Mouse (Mus musculus) midbrain, embryonic 15.5 days (tissue): Measurements from ENCODE around the gene Asap2. TPM values are rescaled to one million over a fixed set of nuclear protein-coding genes. Genes with fewer than 3 reads are reported as not detected.
A peak's percentile ranks its signal among the peaks of the same experiment; 100 is the strongest.
"Not testable (repeated sequence)": the region's sequence is repeated elsewhere in the genome, so short reads cannot be mapped to it uniquely, and the experiment has no call there.

Experiments
- ATAC-seq: fragments of 200-750 bp; cut with Nextera tagmentation; replicated peaks from 2 replicates; pipeline ENCODE4 v1.8.0; 2017; ENCODE audit warnings: moderate TSS enrichment
- H3K27ac ChIP-seq: fragments of 300-500 bp; sonication (generic); 2 replicates; pipeline ENCODE4 v1.5.1; 2015; ENCODE audit warnings: mild to moderate bottlenecking, inconsistent platforms
- H3K27me3 ChIP-seq: fragments of 300-500 bp; sonication (generic); replicated peaks from 2 replicates; pipeline ENCODE4 v1.6.1; 2015; ENCODE audit warnings: inconsistent platforms
- H3K36me3 ChIP-seq: fragments of 300-500 bp; sonication (generic); replicated peaks from 2 replicates; pipeline ENCODE4 v1.6.1; 2015; ENCODE audit warnings: inconsistent platforms
- H3K4me1 ChIP-seq: fragments of 300-500 bp; sonication (generic); 2 replicates; pipeline ENCODE4 v1.6.1; 2015; ENCODE audit warnings: inconsistent platforms
- H3K4me2 ChIP-seq: fragments of 300-500 bp; sonication (generic); 2 replicates; pipeline ENCODE4 v1.6.1; 2015; ENCODE audit warnings: inconsistent platforms, mild to moderate bottlenecking, moderate library complexity
- H3K4me3 ChIP-seq: fragments of 300-500 bp; sonication (generic); 2 replicates; pipeline ENCODE4 v1.5.1; 2015; ENCODE audit warnings: mild to moderate bottlenecking, inconsistent platforms
- H3K9ac ChIP-seq: fragments of 300-500 bp; sonication (generic); 2 replicates; pipeline ENCODE4 v1.6.1; 2015; ENCODE audit warnings: mild to moderate bottlenecking, inconsistent platforms
- H3K9me3 ChIP-seq: fragments of 300-500 bp; sonication (generic); 2 replicates; pipeline ENCODE4 v1.6.1; 2016; ENCODE audit warnings: inconsistent platforms
- WGBS: fragments of 180-500 bp; shearing (Covaris S2); methylation state at CpG from one replicate; pipeline ENCODE4 v1.1.7; 2015; ENCODE audit warnings: mixed read lengths; 5-methylcytosine and 5-hydroxymethylcytosine counted together
- polyA plus RNA-seq: library from polyadenylated mRNA; unstranded; fragments of >200 nt; fragmentation: Nextera tagmentation; extraction: Ambion mirVana; gene quantifications from 2 replicates; pipeline ENCODE4 v1.2.1, GENCODE M21; 2015

Gene Asap2
- polyA plus RNA-seq = 11.7 and 13.9 TPM in 2 replicates

DNA sequence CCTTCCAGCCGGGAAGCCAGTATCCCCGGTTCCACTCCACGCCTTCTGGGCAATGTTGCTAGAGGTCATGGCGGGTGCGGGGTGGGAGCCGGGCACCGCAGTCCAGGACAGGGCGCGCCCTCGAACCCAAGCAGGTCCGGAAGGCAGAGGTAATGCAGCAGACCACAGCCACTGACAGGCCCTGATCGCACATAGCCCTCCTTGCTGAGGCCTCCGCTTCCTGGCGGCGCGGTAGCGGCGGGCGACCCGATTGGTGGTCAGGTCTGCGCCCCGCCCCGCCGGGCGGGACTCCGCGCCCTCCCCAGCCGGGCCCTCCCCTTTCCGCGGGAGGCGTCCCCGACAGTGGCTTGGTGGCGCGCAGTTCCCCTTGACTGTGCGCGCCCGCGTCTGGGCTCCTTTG is at the start of gene Asap2:
Gene Asap2 (plus strand): TSS at position 328 of the 400 bp plus-strand sequence.
- peak within 1 kb of the TSS; percentile 52 for H3K4me3 ChIP-seq
- H3K4me1 ChIP-seq, H3K36me3 ChIP-seq, H3K27me3 ChIP-seq, H3K9me3 ChIP-seq, ATAC-seq: not testable (repeated sequence)
- peak within 1 kb of the TSS; percentile 45 for H3K4me2 ChIP-seq
- H3K9ac ChIP-seq = peak within 1 kb of the TSS; percentile 64
- WGBS = 0% methylated on average over 29 of the region's 38 CpGs
- H3K27ac ChIP-seq = peak within 1 kb of the TSS; percentile 74

DNA sequence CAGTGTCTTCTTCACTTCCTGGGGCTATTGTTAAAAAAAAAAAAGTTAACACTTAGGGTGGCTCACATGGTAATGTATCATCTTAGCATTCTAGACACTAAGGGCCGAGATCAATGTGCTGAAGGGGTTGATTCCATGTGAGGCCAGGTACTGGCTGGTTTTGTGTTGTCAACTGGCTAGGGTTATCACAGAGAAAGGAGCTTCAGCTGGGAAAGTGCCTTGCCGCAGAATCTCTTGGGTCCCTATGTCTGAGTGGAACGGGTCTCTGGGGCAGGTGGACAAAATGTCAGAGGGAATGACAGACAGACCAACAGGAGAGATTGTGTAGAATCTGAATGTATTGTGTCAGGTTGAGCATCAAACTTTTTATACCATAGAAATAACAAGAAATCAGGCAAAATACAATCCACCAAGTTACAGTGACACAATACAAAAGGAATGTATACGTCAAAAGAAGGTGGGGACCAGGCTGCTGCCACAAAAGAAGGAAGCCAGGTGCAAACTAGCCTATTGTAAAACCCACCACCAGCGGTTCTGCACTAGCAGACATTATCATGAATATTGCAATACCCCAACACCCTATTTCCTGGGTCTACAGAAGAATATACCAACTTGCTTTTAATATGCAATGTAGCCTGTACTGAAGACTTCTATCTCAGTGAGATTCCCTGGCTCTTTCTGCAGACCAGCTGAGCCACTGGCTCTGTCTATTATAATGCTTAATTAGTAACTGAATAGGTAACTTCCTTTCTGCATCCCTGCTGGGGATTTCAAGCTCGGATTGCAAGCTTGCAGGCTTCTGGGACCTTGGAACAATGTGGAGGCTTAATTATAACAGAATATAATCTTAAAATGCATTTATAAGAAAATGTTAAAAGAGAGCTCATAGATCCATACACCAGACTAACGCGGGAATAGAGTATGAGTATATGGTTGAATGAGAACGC is 42.9 kb upstream of the Asap2 start:
- H3K4me2 ChIP-seq, H3K27me3 ChIP-seq, H3K9me3 ChIP-seq, ATAC-seq, H3K4me1 ChIP-seq, H3K9ac ChIP-seq, H3K4me3 ChIP-seq, H3K36me3 ChIP-seq, H3K27ac ChIP-seq: not testable (repeated sequence)
- 67% methylated on average over 9 of the region's 9 CpGs for WGBS

DNA sequence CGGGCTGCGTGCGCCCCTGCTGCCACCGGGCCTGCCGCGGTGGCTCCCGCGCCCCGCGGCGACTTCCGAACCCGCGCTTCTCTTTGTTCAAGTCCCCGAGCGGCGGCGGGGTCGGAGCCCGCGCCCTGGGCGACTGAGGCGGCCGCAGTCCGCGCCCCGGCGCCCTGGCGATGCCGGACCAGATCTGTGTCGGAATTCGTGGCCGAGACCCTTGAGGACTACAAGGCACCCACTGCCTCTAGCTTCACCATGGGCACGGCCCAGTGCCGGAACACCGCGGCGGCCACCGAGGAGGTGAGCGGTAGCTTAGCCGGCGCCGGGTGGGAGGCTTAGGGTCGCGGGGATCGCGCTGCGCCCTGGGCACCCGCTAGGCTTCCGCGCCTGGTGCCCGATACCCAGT is 320 bp downstream of the Asap2 start:
- Histone ChIP-seq H3K4me3 (peak overlapping the region; percentile 52), H3K4me2 (peak overlapping the region; percentile 45), H3K9ac (peak overlapping the region; percentile 64), H3K27ac (peak overlapping the region; percentile 74)
- not testable (repeated sequence) for H3K4me1 ChIP-seq, H3K36me3 ChIP-seq, ATAC-seq, H3K9me3 ChIP-seq, H3K27me3 ChIP-seq
- 0% methylated on average over 50 of the region's 52 CpGs for WGBS

DNA sequence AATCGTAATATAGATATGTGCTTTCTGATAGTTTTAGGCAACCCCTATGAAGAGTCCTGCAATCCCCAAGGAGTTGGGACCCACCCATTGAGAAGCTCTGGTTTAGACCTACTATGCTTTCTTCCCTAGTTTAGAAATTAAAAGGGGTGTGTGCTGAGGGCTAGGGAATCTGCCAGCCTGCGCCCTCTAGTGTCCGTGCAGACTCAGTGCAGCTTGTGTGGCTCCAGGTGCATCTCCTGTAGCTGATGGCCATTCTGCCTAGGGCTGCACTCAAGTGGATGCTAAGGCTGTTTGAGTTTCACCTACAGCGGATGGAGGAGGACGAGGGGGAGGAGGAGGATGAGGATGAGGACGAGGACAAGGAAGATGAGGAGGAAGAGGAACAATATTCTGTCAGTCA is 40.6 kb downstream of the Asap2 start:
- not testable (repeated sequence) for H3K27ac ChIP-seq, H3K36me3 ChIP-seq, H3K9me3 ChIP-seq, H3K4me1 ChIP-seq, H3K4me2 ChIP-seq, ATAC-seq, H3K4me3 ChIP-seq, H3K9ac ChIP-seq, H3K27me3 ChIP-seq
- WGBS = 50% methylated on average over 6 of the region's 6 CpGs

DNA sequence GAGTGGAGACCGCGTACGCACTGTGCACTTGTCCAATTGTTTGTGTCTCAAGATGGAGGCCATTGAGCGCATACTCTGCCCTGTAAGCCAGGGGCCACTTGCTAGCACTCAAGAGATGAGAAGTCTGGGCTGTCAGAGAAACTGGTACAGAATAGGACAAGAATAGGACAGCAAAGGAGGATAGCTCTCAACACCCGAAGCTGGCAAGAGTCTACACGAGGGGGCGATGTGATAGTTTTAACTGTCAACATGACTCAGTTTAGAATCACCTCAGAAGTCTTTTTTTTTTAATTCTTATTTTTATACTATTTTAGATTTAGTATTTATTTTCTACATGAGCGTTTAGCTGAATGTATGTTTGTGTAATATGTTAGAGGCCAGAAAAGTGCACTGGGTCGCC is 56.5 kb downstream of the Asap2 start:
- not testable (repeated sequence) for H3K9ac ChIP-seq, H3K4me2 ChIP-seq

DNA sequence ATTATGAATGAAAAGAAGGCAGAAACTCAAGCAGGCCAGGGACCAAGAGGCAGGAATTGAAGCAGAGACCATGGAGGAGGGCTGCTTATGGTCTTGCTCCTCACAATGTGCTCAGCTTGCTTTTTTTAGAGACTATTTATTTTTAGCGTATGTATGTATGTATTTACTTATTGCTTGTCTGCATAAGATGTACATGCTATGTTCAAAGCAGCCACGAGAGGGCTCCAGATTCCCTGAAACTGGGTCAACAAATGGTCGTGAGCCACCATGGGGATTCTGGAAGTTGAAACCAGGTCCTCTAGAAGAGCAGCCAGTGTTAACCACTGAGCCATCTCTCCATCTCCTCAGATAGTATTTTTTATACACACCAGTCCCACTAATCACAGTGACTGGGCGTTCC is 85.5 kb downstream of the Asap2 start:
- H3K27ac ChIP-seq, H3K9ac ChIP-seq, H3K4me3 ChIP-seq, H3K27me3 ChIP-seq, H3K36me3 ChIP-seq, H3K4me2 ChIP-seq, H3K9me3 ChIP-seq, H3K4me1 ChIP-seq, ATAC-seq: not testable (repeated sequence)
- WGBS = 41% methylated on average over 4 of the region's 4 CpGs

More for the DNA sequence above, 56.5 kb downstream of the Asap2 start:
- H3K27me3 ChIP-seq, H3K9me3 ChIP-seq, H3K4me1 ChIP-seq, H3K4me3 ChIP-seq, H3K36me3 ChIP-seq, ATAC-seq, H3K27ac ChIP-seq: not testable (repeated sequence)
- 97% methylated on average over 9 of the region's 9 CpGs for WGBS

DNA sequence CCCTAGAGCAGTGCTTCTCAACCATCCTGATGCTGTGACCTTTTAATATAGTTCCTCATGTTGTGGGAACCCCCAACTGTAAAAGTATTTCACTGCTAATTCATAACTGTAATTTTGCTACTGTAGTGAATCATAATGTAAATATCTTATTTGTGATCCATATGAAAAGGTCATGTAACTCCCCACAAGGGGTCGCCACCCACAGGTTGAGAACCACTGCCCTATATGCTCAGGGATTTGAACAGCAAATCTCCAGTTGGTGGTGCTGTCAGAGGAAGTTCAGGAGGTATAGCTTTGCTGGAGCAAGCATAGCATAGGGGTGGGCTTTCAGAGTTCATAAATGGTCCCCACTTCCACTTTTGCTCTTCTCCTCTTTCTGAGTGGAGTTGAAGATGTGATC is 99.9 kb downstream of the Asap2 start:
- H3K27ac ChIP-seq, H3K4me3 ChIP-seq, H3K4me2 ChIP-seq, H3K27me3 ChIP-seq, ATAC-seq, H3K9me3 ChIP-seq, H3K4me1 ChIP-seq, H3K36me3 ChIP-seq, H3K9ac ChIP-seq: not testable (repeated sequence)
- 3% methylated on average over 1 of the region's 1 CpGs for WGBS

DNA sequence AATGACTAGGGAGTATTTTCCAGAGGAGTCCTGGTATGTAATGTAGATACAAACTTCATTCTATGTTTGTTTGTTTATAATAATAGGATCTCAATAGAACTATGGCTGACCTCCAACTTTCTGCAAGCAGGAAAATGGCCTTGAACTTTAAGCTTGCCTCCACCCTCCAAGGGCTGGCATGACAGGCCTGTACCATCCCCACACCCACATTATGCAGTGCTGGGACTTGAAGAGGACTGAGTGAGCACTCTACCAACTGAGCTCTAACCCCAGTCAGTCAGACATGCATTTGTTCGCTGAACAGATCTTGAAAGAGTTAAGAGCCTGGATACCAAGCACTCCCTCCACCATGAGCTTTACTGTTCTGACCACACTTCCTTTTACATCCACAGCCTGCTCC is 102.2 kb downstream of the Asap2 start:
- not testable (repeated sequence) for H3K4me1 ChIP-seq, ATAC-seq, H3K4me3 ChIP-seq, H3K27me3 ChIP-seq, H3K27ac ChIP-seq, H3K4me2 ChIP-seq, H3K9ac ChIP-seq, H3K36me3 ChIP-seq, H3K9me3 ChIP-seq
- WGBS = 89% methylated on average over 1 of the region's 1 CpGs

DNA sequence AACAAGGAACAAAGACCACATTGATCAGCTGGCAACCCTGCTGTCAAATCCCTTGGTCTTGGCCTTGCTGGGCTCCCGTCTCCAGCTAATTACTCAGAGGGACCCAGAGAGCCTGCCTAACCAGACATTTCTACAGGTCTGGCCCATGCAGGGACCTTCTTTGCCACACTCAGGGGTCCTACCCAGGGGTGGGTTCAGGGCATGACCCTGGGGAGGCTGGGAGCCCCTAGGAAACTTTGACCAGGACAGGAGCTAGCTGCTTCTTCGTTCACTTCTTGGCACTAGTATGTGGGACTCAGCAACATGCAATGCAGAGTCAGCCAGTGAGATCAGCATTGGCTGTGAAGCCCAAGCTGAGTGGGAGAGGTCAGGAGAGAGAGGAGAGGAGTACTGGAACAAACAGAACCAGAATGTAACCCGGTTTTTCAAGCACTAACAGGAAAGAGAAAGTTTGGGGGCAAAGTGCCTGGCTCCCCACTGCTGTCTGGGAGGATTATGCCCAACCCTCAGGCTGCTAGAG is 107.6 kb downstream of the Asap2 start:
- ATAC-seq, H3K4me1 ChIP-seq, H3K27ac ChIP-seq, H3K4me3 ChIP-seq, H3K36me3 ChIP-seq, H3K9me3 ChIP-seq, H3K4me2 ChIP-seq, H3K9ac ChIP-seq, H3K27me3 ChIP-seq: not testable (repeated sequence)
- 50% methylated on average over 3 of the region's 3 CpGs for WGBS

DNA sequence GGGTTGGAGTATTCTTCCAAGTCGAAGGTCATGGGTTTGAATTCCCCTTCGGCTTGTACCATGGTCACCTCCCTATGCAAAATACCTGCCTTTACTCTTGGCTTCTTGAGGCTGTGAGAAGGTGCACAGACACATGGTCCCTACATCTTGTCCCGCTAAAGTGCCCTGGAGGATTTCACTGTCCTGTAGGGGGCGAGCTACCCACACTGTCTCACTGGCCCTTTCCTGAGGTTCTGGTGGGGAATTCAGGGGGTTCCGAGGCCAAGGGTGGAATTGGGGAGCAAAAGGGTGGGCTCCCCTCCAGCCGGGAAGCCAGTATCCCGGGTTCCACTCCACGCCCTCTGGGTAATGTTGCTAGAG is 120.8 kb downstream of the Asap2 start:
- H3K4me1 ChIP-seq, H3K36me3 ChIP-seq, H3K27me3 ChIP-seq, H3K9me3 ChIP-seq: not testable (repeated sequence)
- H3K9ac ChIP-seq = peak overlapping the region; percentile 82
- H3K4me2 ChIP-seq = peak overlapping the region; percentile 77
- peak overlapping the region; percentile 92 for H3K27ac ChIP-seq
- peak overlapping the region; percentile 95 for H3K4me3 ChIP-seq
- peak; percentile 85 for ATAC-seq
- WGBS = 2% methylated on average over 8 of the region's 8 CpGs

DNA sequence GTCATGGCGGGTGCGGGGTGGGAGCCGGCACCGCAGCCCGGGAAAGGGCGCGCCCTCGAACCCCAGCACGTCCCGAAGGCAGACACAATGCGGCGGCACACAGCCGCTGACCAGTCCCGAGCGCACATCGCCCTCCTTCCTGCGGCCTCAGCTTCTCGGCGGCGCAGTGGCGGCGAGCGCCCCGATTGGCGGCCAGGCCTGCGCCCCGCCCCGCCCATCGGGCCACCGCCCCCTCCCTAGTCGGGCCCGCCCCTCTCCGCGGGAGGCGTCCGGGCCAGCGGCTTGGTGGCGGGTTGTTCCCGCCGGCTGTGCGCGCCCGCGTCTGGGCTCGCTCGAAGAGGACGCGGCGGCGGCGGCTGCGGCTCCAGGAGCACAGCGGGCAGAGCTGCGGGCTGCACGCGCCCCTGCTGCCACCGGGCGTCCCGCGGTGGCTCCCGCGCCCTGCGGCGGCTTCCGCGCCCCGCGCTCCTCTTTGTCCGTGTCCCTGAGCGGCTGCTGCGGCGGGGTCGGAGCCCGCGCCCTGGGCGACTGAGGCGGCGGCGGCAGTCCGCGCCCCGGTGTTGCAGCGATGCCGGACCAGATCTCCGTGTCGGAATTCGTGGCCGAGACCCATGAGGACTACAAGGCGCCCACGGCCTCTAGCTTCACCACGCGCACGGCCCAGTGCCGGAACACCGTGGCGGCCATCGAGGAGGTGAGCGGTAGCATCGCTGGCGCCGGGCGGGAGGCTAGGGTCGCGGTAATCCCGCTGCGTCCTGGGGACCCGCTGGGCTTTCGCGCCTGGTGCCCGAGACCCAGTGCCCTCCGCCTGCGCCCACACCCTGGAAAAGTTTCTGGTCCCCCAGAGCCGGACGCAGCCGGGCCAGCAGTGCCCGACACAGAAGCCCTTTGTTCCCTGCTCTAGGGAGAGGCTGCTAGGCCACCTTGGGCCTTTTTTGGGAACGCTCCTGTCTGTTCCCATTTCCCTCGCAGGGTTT is 121.5 kb downstream of the Asap2 start:
- under 1% methylated on average over 116 of the region's 118 CpGs for WGBS

DNA sequence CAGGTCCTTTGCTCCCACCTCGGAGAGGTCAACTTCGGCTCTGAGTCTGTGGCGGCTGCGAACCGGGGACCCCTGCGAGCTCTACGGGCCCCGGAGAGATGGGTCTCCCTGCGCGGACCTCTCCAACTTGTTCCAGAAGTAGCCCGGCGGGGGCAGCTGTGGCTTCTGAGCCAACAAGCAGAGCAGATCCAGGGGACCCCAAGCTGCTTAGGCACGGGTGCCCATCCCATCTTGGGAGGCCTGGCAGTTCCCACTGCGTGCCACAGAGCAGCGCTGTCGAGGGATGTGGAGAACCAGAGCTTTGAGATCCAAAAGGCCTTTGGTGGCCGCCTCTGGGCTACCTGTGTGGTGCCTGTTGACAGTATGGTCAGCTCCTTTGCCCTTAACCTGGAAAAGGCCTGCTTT is 122.2 kb downstream of the Asap2 start:
- no peaks in the 10 kb centered on the region for H3K36me3 ChIP-seq
- peak overlapping the region; percentile 77 for H3K4me2 ChIP-seq
- WGBS = under 1% methylated on average over 17 of the region's 17 CpGs
- peaks cover 11% of the 10 kb centered on the region; the same call in 1 of the 2 replicates for H3K4me1 ChIP-seq
- H3K9ac ChIP-seq = peak overlapping the region; percentile 82
- H3K9me3 ChIP-seq = no peaks in the 10 kb centered on the region
- no peaks in the 10 kb centered on the region for H3K27me3 ChIP-seq
- peak overlapping the region; percentile 95 for H3K4me3 ChIP-seq
- ATAC-seq = peak; percentile 68
- peak overlapping the region; percentile 92 for H3K27ac ChIP-seq

More for the DNA sequence above, 121.5 kb downstream of the Asap2 start:
- peaks cover 11% of the 10 kb centered on the region; the same call in 1 of the 2 replicates for H3K4me1 ChIP-seq
- ATAC-seq = peak; percentile 99
- H3K4me2 ChIP-seq = peak overlapping the region; percentile 77
- H3K36me3 ChIP-seq = no peaks in the 10 kb centered on the region
- H3K27me3 ChIP-seq = no peaks in the 10 kb centered on the region
- peak overlapping the region; percentile 92 for H3K27ac ChIP-seq
- H3K9me3 ChIP-seq = no peaks in the 10 kb centered on the region
- peak overlapping the region; percentile 95 for H3K4me3 ChIP-seq
- H3K9ac ChIP-seq = peak overlapping the region; percentile 82
